Mouse (Mus musculus): ENCODE data around the gene Cdc34.
"Not testable (repeated sequence)": the region's sequence is repeated elsewhere in the genome, so short reads cannot be mapped to it uniquely, and the experiment has no call there.

Cdc34 gene

GRCm38 (mm10) chr10:79695231-79696128, 13.5 kb downstream of the Cdc34 start:
- DNase-seq (ENCODE audit: low spot score), result no peak

GRCm38 (mm10) chr10:79696129-79696651, 14.2 kb downstream of the Cdc34 start:
- DNase-seq (ENCODE audit: low spot score), result no peak

- DNase-seq (ENCODE audit: low spot score), result no peak
These were observed 15.9 kb downstream of the Cdc34 start for GRCm38 (mm10) chr10:79697916-79698315.

GRCm38 (mm10) chr10:79698459-79698858, 16.5 kb downstream of the Cdc34 start:
- DNase-seq (ENCODE audit: low spot score), result no peak

GRCm38 (mm10) chr10:79700676-79701075, 18.7 kb downstream of the Cdc34 start:
- DNase-seq (ENCODE audit: low spot score), result no peak

GRCm38 (mm10) chr10:79701443-79702129, 19.6 kb downstream of the Cdc34 start:
- no peak for DNase-seq (ENCODE audit: low spot score)

GRCm38 (mm10) chr10:79702970-79703369, 21.0 kb downstream of the Cdc34 start:
- not testable (repeated sequence) for DNase-seq (ENCODE audit: low spot score)

GRCm38 (mm10) chr10:79703541-79703940, 21.5 kb downstream of the Cdc34 start:
- no peak for DNase-seq (ENCODE audit: low spot score)

- peak; percentile 99 for DNase-seq (ENCODE audit: low spot score)
These were observed 22.3 kb downstream of the Cdc34 start, which contains the start of gene Bsg for GRCm38 (mm10) chr10:79704065-79704969. Gene Bsg (plus strand): TSS chr10:79704491.

DNA sequence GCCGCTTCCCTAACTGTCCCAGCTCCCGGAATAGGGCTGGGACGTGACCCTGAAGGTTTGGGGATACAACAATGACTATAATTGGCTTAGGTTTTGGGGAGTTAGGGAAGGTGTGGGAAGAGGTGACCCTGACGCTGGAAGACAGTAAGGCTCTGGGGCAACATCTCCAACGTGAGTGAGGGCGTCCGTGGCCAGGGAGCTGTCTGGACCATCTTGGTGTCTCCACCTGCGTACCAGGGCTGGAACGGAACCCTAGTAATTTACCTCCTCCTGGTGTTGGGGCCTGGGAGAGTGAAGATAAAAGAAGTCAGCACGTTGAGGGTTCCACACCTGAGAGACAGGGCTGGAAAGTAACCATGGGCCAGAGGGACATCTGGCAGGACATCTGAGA, 23.0 kb downstream of the Cdc34 start:
- DNase-seq (ENCODE audit: low spot score), result no peak

GRCm38 (mm10) chr10:79705951-79706350, 24.0 kb downstream of the Cdc34 start:
- DNase-seq (ENCODE audit: low spot score), result no peak

- no peak for DNase-seq (ENCODE audit: low spot score)
These were observed 24.6 kb downstream of the Cdc34 start for GRCm38 (mm10) chr10:79706406-79707094.

GRCm38 (mm10) chr10:79707162-79707561, 25.2 kb downstream of the Cdc34 start:
- DNase-seq (ENCODE audit: low spot score), result no peak

DNA sequence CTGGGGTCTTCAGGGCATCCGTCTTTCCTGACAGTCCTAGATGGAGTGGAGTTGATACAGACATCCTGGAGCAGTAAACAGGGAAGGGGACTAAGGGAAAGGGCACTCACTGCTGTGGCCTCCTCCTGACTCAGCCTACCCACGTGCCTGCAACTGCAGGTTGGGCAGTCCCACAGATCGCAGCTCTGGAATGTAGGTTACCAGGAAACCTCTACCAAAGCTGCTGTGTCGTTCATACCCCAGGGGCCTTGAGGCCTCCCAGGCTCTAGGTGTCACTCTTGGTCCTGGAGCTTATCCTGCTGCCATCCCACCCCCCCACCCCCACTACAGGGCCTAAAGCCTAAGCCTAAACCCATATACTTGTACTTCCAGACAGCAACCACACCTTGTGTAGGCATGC, 25.8 kb downstream of the Cdc34 start:
- no peak for DNase-seq (ENCODE audit: low spot score)

- DNase-seq (ENCODE audit: low spot score), result no peak
These were observed 26.7 kb downstream of the Cdc34 start for GRCm38 (mm10) chr10:79708668-79709067.

GRCm38 (mm10) chr10:79709307-79709706, 27.3 kb downstream of the Cdc34 start:
- no peak for DNase-seq (ENCODE audit: low spot score)

- DNase-seq (ENCODE audit: low spot score), result no peak
These were observed 30.0 kb downstream of the Cdc34 start for GRCm38 (mm10) chr10:79712029-79712428.

DNA sequence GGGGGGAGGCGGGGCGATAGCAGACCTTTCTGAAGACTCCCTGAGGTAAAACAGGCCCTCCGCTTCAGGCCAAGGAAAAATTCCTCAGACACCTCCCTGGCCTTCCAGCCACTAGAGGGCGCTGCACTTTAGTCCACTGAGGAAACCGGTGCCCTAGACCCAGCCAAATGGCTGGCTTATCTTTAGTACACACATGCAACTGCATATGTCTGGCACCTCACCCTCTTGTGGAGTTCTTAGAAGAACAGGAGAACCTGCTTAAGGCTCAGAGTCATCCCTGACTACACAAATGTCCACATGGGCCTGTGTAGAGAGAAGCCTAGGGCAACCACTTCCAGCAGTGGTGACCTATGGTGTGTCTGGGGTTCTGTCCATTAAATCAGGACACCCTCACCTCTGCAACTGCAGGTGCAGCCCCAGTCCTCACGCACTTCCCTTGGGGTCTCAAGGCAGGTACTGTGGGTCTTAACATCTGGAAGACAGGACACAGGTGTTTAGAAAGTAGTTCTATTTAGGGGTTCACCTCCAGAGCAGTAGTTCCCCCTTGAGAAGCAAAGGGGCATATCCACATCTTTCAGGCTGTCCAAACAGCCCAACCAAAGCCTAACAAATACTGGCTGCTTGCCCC, 30.6 kb downstream of the Cdc34 start:
- peak; percentile 73 for DNase-seq (ENCODE audit: low spot score)

- DNase-seq (ENCODE audit: low spot score), result no peak
These were observed 31.2 kb downstream of the Cdc34 start for GRCm38 (mm10) chr10:79713163-79713562.

GRCm38 (mm10) chr10:79714996-79715395, 33.0 kb downstream of the Cdc34 start:
- DNase-seq (ENCODE audit: low spot score), result no peak

Measured in left cerebral cortex, adult 11 months (tissue).